Mouse (Mus musculus) forebrain, embryonic 11.5 days (tissue): ENCODE results near the gene Gopc. TPM values are rescaled to one million over a fixed set of nuclear protein-coding genes. Genes with fewer than 3 reads are reported as not detected.
A peak's percentile ranks its signal among the peaks of the same experiment; 100 is the strongest.

ENCODE experiments used
- ATAC-seq: fragments of 200-750 bp; cut with Nextera tagmentation; replicated peaks from 2 replicates; pipeline ENCODE4 v1.8.0; 2017; ENCODE audit warnings: moderate TSS enrichment; ENCODE audit not compliant: low FRiP score
- DNase-seq: peaks from one replicate; pipeline ENCODE4 v3.0.0-alpha.2; 2017; ENCODE audit warnings: low spot score
- H3K27ac ChIP-seq: fragments of 300-500 bp; sonication (generic); 2 replicates; pipeline ENCODE4 v1.5.1; 2014; ENCODE audit warnings: low read depth, low read length
- H3K27me3 ChIP-seq: fragments of 300-500 bp; sonication (generic); 2 replicates; pipeline ENCODE4 v1.6.1; 2014; ENCODE audit warnings: mild to moderate bottlenecking, low read length, mixed read lengths; ENCODE audit not compliant: control insufficient read depth, insufficient read depth
- H3K36me3 ChIP-seq: fragments of 300-500 bp; sonication (generic); 2 replicates; pipeline ENCODE4 v1.6.1; 2014; ENCODE audit warnings: mild to moderate bottlenecking, low read length, moderate library complexity, mixed read lengths; ENCODE audit not compliant: control insufficient read depth, insufficient read depth
- H3K4me1 ChIP-seq: fragments of 300-500 bp; sonication (generic); replicated peaks from 2 replicates; pipeline ENCODE4 v1.6.1; 2014; ENCODE audit warnings: low read length, mixed read lengths; ENCODE audit not compliant: control insufficient read depth, insufficient read depth
- H3K4me2 ChIP-seq: fragments of 300-500 bp; sonication (generic); 2 replicates; pipeline ENCODE4 v1.6.1; 2014; ENCODE audit warnings: low read depth, mild to moderate bottlenecking, low read length, moderate library complexity, mixed read lengths; ENCODE audit not compliant: severe bottlenecking
- H3K4me3 ChIP-seq: fragments of 300-500 bp; sonication (generic); 2 replicates; pipeline ENCODE4 v1.5.1; 2014; ENCODE audit warnings: low read depth, low read length
- H3K9ac ChIP-seq: fragments of 300-500 bp; sonication (generic); 2 replicates; pipeline ENCODE4 v1.6.1; 2014; ENCODE audit warnings: low read length
- H3K9me3 ChIP-seq: fragments of 300-500 bp; sonication (generic); 2 replicates; pipeline ENCODE4 v1.6.1; 2016; ENCODE audit warnings: low read length, mixed read lengths; ENCODE audit not compliant: control insufficient read depth
- WGBS: fragments of 180-500 bp; shearing (Covaris S2); extraction: QIAGEN DNeasy Blood & Tissue Kit; methylation state at CpG from one replicate; pipeline ENCODE4 v1.1.7; 2014; 5-methylcytosine and 5-hydroxymethylcytosine counted together
- polyA plus RNA-seq: library from polyadenylated mRNA; unstranded; fragments of >200 nt; fragmentation: Nextera tagmentation; extraction: Ambion mirVana; gene quantifications from 2 replicates; pipeline ENCODE4 v1.2.1, GENCODE M21; 2014

Gopc gene
- polyA plus RNA-seq, 1 experiment from 2014 or later = 16.2 TPM

- Histone ChIP-seq H3K9me3 (no peaks in the 10 kb centered on the region), H3K9ac (peak overlapping the region; percentile 89), H3K27me3 (no peaks in the 10 kb centered on the region), H3K4me3 (peak overlapping the region; percentile 78), H3K4me2 (peak overlapping the region; percentile 67), H3K36me3 (no peaks in the 10 kb centered on the region), H3K27ac (peak overlapping the region; percentile 78), H3K4me1 (no peaks in the 10 kb centered on the region)
- DNase-seq (no peak), ATAC-seq (peak; percentile 63)
- under 1% methylated on average over 19 of the region's 19 CpGs for WGBS
Measured at GRCm38 (mm10) chr10:52381321-52381801, 563 bp downstream of the Gopc start.

DNA sequence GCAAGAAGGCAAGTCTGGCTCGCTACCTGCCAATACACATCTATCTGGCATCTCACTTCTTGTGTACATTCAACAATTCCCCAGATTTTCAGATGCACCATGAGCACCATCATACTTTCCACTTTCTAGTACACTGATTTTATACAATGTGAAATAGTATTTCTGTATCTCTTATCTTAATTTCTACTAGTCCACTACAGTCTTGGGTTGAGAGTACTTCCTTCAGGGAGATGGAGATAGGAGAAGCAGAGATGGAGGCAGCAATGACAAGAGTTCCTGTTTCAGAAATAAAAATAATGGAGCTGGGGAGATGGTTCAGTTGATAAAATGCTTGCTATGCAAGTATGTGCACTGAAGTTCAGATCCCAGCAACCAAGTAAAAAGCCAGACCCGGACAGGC is 4.1 kb downstream of the Gopc start:
- no peak overlapping the region for H3K4me3 ChIP-seq
- no peaks in the 10 kb centered on the region for H3K4me1 ChIP-seq
- no peaks in the 10 kb centered on the region for H3K27me3 ChIP-seq
- no peak for ATAC-seq
- no peak overlapping the region for H3K27ac ChIP-seq
- no peaks in the 10 kb centered on the region for H3K9me3 ChIP-seq
- H3K36me3 ChIP-seq = no peaks in the 10 kb centered on the region
- 94% methylated on average over 2 of the region's 2 CpGs for WGBS
- no peak overlapping the region for H3K9ac ChIP-seq
- H3K4me2 ChIP-seq = no peak overlapping the region
- no peak for DNase-seq

DNA sequence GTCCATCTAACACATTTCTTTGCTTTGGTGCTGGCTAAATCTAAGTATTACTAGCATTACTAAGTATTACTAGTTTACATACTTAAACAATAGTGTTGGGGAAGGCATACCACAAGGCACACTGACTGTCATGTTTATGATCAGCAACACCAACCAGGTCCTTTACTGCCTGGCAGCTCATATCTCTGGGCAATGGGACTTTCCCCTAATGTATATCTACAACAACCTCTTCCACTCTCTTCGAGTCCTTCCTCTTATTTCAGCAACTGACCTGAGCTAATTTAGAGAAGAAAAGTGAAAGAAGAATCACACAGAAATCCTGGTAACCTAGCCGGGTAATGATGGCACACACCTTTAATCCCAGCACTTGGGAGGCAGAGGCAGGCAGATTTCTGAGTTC is 5.5 kb downstream of the Gopc start:
- ATAC-seq (no peak), DNase-seq (no peak)
- no peak overlapping the region for H3K9ac ChIP-seq
- no peak overlapping the region for H3K4me3 ChIP-seq
- H3K27me3 ChIP-seq = no peaks in the 10 kb centered on the region
- no peaks in the 10 kb centered on the region for H3K36me3 ChIP-seq
- H3K27ac ChIP-seq = no peak overlapping the region
- H3K4me2 ChIP-seq = no peak overlapping the region
- no peaks in the 10 kb centered on the region for H3K4me1 ChIP-seq
- WGBS = 90% methylated on average over 2 of the region's 2 CpGs
- H3K9me3 ChIP-seq = no peaks in the 10 kb centered on the region

- Histone ChIP-seq H3K4me3 (no peak overlapping the region), H3K27me3 (no peaks in the 10 kb centered on the region), H3K9ac (no peak overlapping the region), H3K36me3 (no peaks in the 10 kb centered on the region), H3K4me2 (no peak overlapping the region), H3K4me1 (no peaks in the 10 kb centered on the region), H3K9me3 (no peaks in the 10 kb centered on the region), H3K27ac (no peak overlapping the region)
- DNase-seq = no peak
- ATAC-seq = no peak
Measured at GRCm38 (mm10) chr10:52374651-52375050, 7.3 kb downstream of the Gopc start.

DNA sequence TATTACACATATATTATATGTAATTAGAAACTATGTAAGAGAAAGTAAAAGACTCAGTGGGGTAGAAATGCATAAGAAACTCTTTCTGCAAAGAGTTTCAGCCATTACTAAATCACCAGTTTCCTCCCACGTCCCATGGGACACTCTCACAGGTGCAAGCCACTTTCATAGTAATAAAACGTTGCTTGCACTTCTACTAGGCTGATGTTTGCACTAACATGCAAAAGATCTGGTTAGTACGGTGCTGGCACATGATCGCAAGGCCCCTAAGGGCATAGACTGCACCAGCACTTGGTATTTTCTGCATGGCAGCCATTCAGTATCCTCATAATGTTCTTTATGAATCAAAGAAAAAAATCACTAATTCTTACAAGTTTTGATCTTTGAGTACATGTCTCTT is 8.1 kb downstream of the Gopc start:
- no peak for DNase-seq
- Histone ChIP-seq H3K9me3 (no peaks in the 10 kb centered on the region), H3K4me2 (no peak overlapping the region), H3K27me3 (no peaks in the 10 kb centered on the region), H3K4me3 (no peak overlapping the region), H3K36me3 (no peaks in the 10 kb centered on the region), H3K9ac (no peak overlapping the region), H3K4me1 (no peaks in the 10 kb centered on the region), H3K27ac (no peak overlapping the region)
- no peak for ATAC-seq
- WGBS = 86% methylated on average over 4 of the region's 4 CpGs

DNA sequence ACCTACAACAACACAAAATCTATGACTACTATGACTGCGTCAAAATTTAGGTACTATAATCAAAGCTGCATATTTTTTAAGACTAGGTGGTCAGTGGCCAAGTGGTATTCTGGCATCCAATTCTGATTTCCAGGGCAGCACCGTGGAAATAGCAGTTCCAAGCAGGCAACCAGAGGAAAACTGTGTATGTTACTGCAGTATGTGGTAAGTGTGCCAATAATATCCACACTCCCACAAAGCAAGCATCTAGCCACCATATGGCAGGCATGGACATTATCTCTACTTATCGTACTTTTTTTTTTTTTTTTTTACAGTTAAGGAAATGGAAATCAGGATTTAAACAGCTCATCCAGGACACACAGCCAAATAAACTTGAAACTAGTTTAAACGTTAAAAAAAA is 13.5 kb downstream of the Gopc start:
- H3K36me3 ChIP-seq = no peaks in the 10 kb centered on the region
- WGBS = 95% methylated on average over 4 of the region's 4 CpGs
- DNase-seq = no peak
- H3K9ac ChIP-seq = no peak overlapping the region
- H3K4me2 ChIP-seq = no peak overlapping the region
- no peak for ATAC-seq
- H3K27me3 ChIP-seq = no peaks in the 10 kb centered on the region
- H3K27ac ChIP-seq = no peak overlapping the region
- no peaks in the 10 kb centered on the region for H3K4me1 ChIP-seq
- no peaks in the 10 kb centered on the region for H3K9me3 ChIP-seq
- no peak overlapping the region for H3K4me3 ChIP-seq

DNA sequence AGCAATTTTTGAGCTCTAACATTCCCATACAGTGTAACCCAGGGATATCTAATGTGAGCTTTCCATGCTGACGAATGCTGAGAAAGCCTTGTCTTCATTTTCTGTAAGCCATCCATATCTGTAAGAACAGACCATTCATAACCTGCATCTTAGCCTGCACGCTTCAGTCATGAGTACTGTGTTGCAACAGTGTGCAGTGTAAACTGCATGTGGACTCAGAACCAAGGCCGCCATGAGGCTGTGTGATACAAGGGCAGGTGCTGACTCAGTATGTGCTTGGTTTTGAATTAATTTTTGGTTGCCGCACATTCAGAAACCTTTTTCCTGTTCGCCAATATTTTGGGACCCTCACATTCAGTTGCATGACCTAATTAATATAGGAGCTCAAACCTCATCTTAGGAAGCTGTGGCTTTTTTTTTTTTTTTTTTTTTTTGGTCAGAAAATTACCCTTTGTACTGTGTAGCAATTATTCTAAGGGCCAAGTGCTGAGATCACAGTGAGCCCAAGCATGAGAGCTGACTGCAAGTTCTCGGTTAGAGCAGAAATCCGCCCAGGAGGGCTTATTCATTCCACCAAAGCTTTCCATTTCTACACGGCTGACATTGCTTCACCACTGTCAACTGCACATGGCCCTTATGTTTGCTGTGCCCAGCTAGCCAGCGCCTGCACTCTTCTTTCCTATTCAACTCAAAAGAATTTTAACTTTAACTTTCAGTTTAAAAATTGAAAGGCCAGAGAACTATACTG is 20.9 kb downstream of the Gopc start:
- ATAC-seq = no peak

DNA sequence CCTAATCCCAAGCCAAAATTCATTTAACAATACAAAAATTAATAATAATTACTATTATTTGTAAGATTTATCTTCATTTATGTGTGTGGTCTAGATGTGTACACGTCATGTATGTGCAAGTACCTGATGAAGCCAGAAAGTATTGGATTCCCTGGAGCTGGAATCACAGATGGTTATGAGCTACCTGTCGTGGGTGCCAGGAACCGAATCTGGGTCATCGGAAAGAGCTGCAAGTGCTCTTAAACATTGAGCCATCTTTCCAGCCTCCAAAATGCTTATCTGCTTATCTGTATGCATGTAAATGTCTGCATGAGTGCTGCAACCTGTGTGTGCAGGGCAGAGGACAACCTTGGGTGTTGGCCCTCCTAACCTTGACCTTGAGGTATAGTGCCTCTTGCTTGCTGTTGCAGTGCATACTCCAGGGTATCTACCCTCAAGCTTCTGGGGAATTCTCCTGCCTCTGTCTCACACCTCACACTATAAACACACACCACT is 21.6 kb downstream of the Gopc start:
- 96% methylated on average over 4 of the region's 4 CpGs for WGBS

More for the DNA sequence above, 20.9 kb downstream of the Gopc start:
- no peak overlapping the region for H3K4me2 ChIP-seq
- H3K27ac ChIP-seq = no peak overlapping the region
- no peak overlapping the region for H3K4me3 ChIP-seq
- H3K27me3 ChIP-seq = no peaks in the 10 kb centered on the region
- H3K4me1 ChIP-seq = no peaks in the 10 kb centered on the region
- no peaks in the 10 kb centered on the region for H3K36me3 ChIP-seq
- no peak for DNase-seq
- H3K9me3 ChIP-seq = no peaks in the 10 kb centered on the region
- WGBS = 85% methylated on average over 9 of the region's 9 CpGs
- H3K9ac ChIP-seq = no peak overlapping the region

DNA sequence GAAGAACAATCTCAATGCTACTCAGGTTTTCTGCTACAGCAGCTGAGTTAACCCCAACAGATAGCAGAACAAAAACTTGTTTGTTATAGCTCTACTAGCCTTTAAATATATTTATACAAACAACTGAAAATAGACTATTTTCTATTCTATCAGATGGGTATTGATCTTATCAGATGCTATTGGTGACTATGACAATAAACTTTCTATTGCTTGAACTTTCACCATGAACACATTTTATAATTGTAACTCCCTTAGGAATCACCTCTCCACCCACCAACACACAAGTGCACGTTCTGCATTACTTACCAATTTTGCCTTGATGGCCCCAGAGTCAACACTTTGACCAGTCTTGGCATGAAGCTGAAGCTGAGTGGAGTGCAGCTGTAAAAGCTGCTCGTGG is 23.5 kb downstream of the Gopc start, which contains the start of gene Gm26741:
TSS of gene Gm26741 (plus strand) at position 301 of the 400 bp plus-strand sequence.
- 85% methylated on average over 2 of the region's 2 CpGs for WGBS
- no peak within 1 kb of the TSS for H3K4me2 ChIP-seq
- no peak within 1 kb of the TSS for H3K9ac ChIP-seq
- no peaks in the 10 kb centered on the region for H3K27me3 ChIP-seq
- DNase-seq (no peak), ATAC-seq (no peak)
- H3K9me3 ChIP-seq = no peaks in the 10 kb centered on the region
- no peaks in the 10 kb centered on the region for H3K4me1 ChIP-seq
- H3K4me3 ChIP-seq = no peak within 1 kb of the TSS
- no peaks in the 10 kb centered on the region for H3K36me3 ChIP-seq
- no peak within 1 kb of the TSS for H3K27ac ChIP-seq

More for the DNA sequence above, 21.6 kb downstream of the Gopc start:
- ATAC-seq (no peak), DNase-seq (no peak)
- Histone ChIP-seq H3K4me1 (no peaks in the 10 kb centered on the region), H3K27ac (no peak overlapping the region), H3K4me3 (no peak overlapping the region), H3K36me3 (no peaks in the 10 kb centered on the region), H3K4me2 (no peak overlapping the region), H3K9ac (no peak overlapping the region), H3K27me3 (no peaks in the 10 kb centered on the region), H3K9me3 (no peaks in the 10 kb centered on the region)
